Mouse (Mus musculus) stomach, postnatal 0 days (tissue): ENCODE measurements at regions not wholly inside any gene's neighbourhood (a gene's known extent, or its start where the extent isn't known, plus 50 kb on each side); places are given as distances from the start of the nearest gene placed in this dataset.

Experiments
- ATAC-seq: fragments of 200-750 bp; cut with Nextera tagmentation; 2 replicates; pipeline ENCODE4 v1.8.0; 2017; ENCODE audit not compliant: low FRiP score, low TSS enrichment
- DNase-seq: peaks from one replicate; pipeline ENCODE4 v3.0.0-alpha.2; 2016; ENCODE audit warnings: low spot score
- H3K27ac ChIP-seq: fragments of 300-500 bp; sonication (generic); replicated peaks from 2 replicates; pipeline ENCODE4 v1.5.1; 2014; ENCODE audit warnings: mild to moderate bottlenecking, control low read depth
- H3K27me3 ChIP-seq: fragments of 300-500 bp; sonication (generic); 2 replicates; pipeline ENCODE4 v1.6.1; 2014; ENCODE audit warnings: low read length; ENCODE audit not compliant: control insufficient read depth, insufficient read depth
- H3K36me3 ChIP-seq: fragments of 300-500 bp; sonication (generic); 2 replicates; pipeline ENCODE4 v1.6.1; 2014; ENCODE audit warnings: low read length, mixed read lengths; ENCODE audit not compliant: control insufficient read depth, insufficient read depth
- H3K4me1 ChIP-seq: fragments of 300-500 bp; sonication (generic); replicated peaks from 2 replicates; pipeline ENCODE4 v1.6.1; 2014; ENCODE audit warnings: antibody characterized with exemption; ENCODE audit not compliant: control insufficient read depth, insufficient read depth
- H3K4me2 ChIP-seq: fragments of 300-500 bp; sonication (generic); replicated peaks from 2 replicates; pipeline ENCODE4 v1.6.1; 2014; ENCODE audit warnings: low read depth, mild to moderate bottlenecking, control low read depth, moderate library complexity
- H3K4me3 ChIP-seq: fragments of 300-500 bp; sonication (generic); 2 replicates; pipeline ENCODE4 v1.5.1; 2014; ENCODE audit warnings: low read depth, low read length, control low read depth
- H3K9ac ChIP-seq: fragments of 300-500 bp; sonication (generic); 2 replicates; pipeline ENCODE4 v1.6.1; 2014; ENCODE audit warnings: mild to moderate bottlenecking, low read length, control low read depth, mixed read lengths
- H3K9me3 ChIP-seq: fragments of 300-500 bp; sonication (generic); 2 replicates; pipeline ENCODE4 v1.6.1; 2016; ENCODE audit warnings: low read length; ENCODE audit not compliant: control insufficient read depth
- CTCF ChIP-seq: IDR thresholded peaks from 2 replicates; pipeline ENCODE4 v1.5.1; 2016; ENCODE audit warnings: antibody characterized with exemption, low read depth, mild to moderate bottlenecking, moderate library complexity
- EP300 ChIP-seq: optimal IDR thresholded peaks from 2 replicates; pipeline ENCODE3; 2016; ENCODE audit warnings: antibody characterized with exemption
- WGBS: fragments of 180-500 bp; shearing (Covaris S2); extraction: QIAGEN DNeasy Blood & Tissue Kit; methylation state at CpG from one replicate; pipeline ENCODE4 v1.1.7; 2014; 5-methylcytosine and 5-hydroxymethylcytosine counted together

DNA sequence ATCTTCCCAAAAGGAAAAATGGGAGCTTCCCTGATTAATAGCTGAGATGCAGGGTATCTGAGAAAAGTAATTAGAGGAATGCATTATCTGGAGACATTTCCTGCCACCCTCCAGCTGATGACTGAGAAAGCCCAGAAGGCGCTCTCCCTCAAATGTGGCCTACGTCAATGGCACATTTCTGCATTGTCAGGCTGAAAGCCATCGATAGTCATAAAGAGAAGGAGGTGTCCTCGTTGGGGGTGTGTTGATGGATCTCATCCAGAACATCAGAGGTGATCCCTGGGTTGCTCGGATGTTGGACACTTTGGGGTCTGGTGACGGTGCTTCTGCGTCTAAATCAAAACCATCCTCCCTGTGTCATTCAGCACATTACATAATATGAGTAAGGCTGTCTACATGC is 189.9 kb upstream of the BC052040 start:
- WGBS, result 87% methylated on average over 7 of the region's 7 CpGs
- H3K9ac ChIP-seq, result no peak overlapping the region
- no peak overlapping the region for H3K4me3 ChIP-seq
- no peaks in the 10 kb centered on the region for H3K4me1 ChIP-seq
- H3K9me3 ChIP-seq, result no peaks in the 10 kb centered on the region
- ATAC-seq, result no peak
- TF ChIP-seq EP300 (no peak), CTCF (no peak)
- no peaks in the 10 kb centered on the region for H3K36me3 ChIP-seq
- no peak for DNase-seq
- H3K4me2 ChIP-seq, result no peak overlapping the region
- no peak overlapping the region for H3K27ac ChIP-seq
- no peaks in the 10 kb centered on the region for H3K27me3 ChIP-seq

DNA sequence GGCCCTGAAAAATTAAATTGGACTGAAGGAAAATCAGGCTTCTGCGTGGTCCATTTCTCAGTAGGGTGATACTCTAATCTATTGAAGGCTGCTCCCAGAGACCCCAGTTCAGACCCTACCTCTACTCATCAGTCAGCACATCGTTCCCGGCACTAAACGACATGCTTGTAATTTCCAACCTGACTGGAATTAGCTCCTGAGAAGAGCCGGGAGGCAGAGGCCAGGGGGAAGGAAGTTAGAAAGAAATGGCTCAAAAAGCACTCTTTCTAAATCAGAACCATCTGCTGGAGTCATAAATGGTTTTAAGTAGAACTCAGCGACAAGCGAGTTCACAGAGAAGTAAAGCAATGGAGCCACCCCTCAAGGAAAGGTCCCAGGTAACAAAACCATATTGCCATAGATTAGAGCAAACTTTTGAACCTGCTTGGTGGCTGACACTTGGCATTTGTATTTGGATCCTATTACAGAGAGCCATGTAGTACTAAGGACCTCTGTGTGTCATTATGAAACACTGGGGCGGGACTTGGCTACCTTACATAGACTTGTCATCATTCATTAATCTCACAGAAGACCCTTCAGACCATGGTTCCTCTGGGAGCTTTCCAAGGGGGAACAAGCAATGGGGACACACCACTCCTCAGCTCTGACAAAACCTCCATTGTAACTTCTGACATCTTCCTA is 189.3 kb upstream of the BC052040 start:
- no peak for ATAC-seq
- H3K4me2 ChIP-seq, result no peak overlapping the region
- no peaks in the 10 kb centered on the region for H3K36me3 ChIP-seq
- TF ChIP-seq EP300, result no peak
- no peak for TF ChIP-seq CTCF
- no peaks in the 10 kb centered on the region for H3K4me1 ChIP-seq
- 74% methylated on average over 8 of the region's 8 CpGs for WGBS
- no peak overlapping the region for H3K4me3 ChIP-seq
- H3K9ac ChIP-seq, result no peak overlapping the region
- H3K27me3 ChIP-seq, result no peaks in the 10 kb centered on the region
- H3K27ac ChIP-seq, result no peak overlapping the region
- H3K9me3 ChIP-seq, result no peaks in the 10 kb centered on the region
- DNase-seq, result no peak

- H3K4me1 ChIP-seq, result no peaks in the 10 kb centered on the region
- 32% methylated on average over 4 of the region's 4 CpGs for WGBS
- no peak for ATAC-seq
- DNase-seq, result no peak
- no peaks in the 10 kb centered on the region for H3K36me3 ChIP-seq
- no peak overlapping the region for H3K9ac ChIP-seq
- no peak overlapping the region for H3K4me2 ChIP-seq
- no peaks in the 10 kb centered on the region for H3K27me3 ChIP-seq
- no peak overlapping the region for H3K27ac ChIP-seq
- TF ChIP-seq EP300 (no peak), CTCF (no peak)
- no peaks in the 10 kb centered on the region for H3K9me3 ChIP-seq
- no peak overlapping the region for H3K4me3 ChIP-seq
Observed at GRCm38 (mm10) chr2:115394091-115394490, 187.4 kb upstream of the BC052040 start.

- no peaks in the 10 kb centered on the region for H3K9me3 ChIP-seq
- H3K36me3 ChIP-seq, result no peaks in the 10 kb centered on the region
- H3K27ac ChIP-seq, result no peak overlapping the region
- TF ChIP-seq CTCF (no peak), EP300 (no peak)
- H3K4me1 ChIP-seq, result no peaks in the 10 kb centered on the region
- H3K27me3 ChIP-seq, result no peaks in the 10 kb centered on the region
- no peak overlapping the region for H3K4me3 ChIP-seq
- H3K4me2 ChIP-seq, result no peak overlapping the region
- DNase-seq (no peak), ATAC-seq (no peak)
- H3K9ac ChIP-seq, result no peak overlapping the region
- 63% methylated on average over 4 of the region's 4 CpGs for WGBS
Observed at GRCm38 (mm10) chr2:115398550-115398949, 183.0 kb upstream of the BC052040 start.

- no peak for DNase-seq
- 62% methylated on average over 6 of the region's 6 CpGs for WGBS
- ATAC-seq, result no peak
- H3K9me3 ChIP-seq, result no peaks in the 10 kb centered on the region
- no peak overlapping the region for H3K4me2 ChIP-seq
- H3K4me3 ChIP-seq, result no peak overlapping the region
- no peaks in the 10 kb centered on the region for H3K36me3 ChIP-seq
- no peaks in the 10 kb centered on the region for H3K4me1 ChIP-seq
- TF ChIP-seq EP300 (no peak), CTCF (no peak)
- H3K27ac ChIP-seq, result no peak overlapping the region
- no peak overlapping the region for H3K9ac ChIP-seq
- H3K27me3 ChIP-seq, result no peaks in the 10 kb centered on the region
Observed at GRCm38 (mm10) chr2:115399107-115399740, 182.3 kb upstream of the BC052040 start.

- no peaks in the 10 kb centered on the region for H3K36me3 ChIP-seq
- no peak for TF ChIP-seq CTCF
- TF ChIP-seq EP300, result no peak
- WGBS, result 87% methylated on average over 10 of the region's 10 CpGs
Observed at GRCm38 (mm10) chr2:115399987-115400550, 181.4 kb upstream of the BC052040 start.

More at GRCm38 (mm10) chr2:115399987-115400550, 181.4 kb upstream of the BC052040 start:
- H3K4me2 ChIP-seq, result no peak overlapping the region
- H3K4me3 ChIP-seq, result no peak overlapping the region
- no peaks in the 10 kb centered on the region for H3K27me3 ChIP-seq
- ATAC-seq, result no peak
- no peaks in the 10 kb centered on the region for H3K9me3 ChIP-seq
- H3K27ac ChIP-seq, result no peak overlapping the region
- no peak overlapping the region for H3K9ac ChIP-seq
- no peak for DNase-seq
- no peaks in the 10 kb centered on the region for H3K4me1 ChIP-seq
